Mouse (Mus musculus) MEL (cell line): ENCODE data around the gene Kcna6.

Experiments used
- CHD2 ChIP-seq: IDR thresholded peaks from 2 replicates; pipeline ENCODE4 v1.6.1; 2011; ENCODE audit warnings: low read length, improper control_type of control experiment
- EP300 ChIP-seq, 2 experiments: IDR thresholded peaks; 2 replicates each; pipeline ENCODE4 v1.6.1; 2011; ENCODE audit warnings: improper control_type of control experiment in 2 of 2, low read length in 2 of 2, low read depth in 1 of 2, mild to moderate bottlenecking in 1 of 2
- ETS1 ChIP-seq: IDR thresholded peaks from 2 replicates; pipeline ENCODE4 v1.6.1; 2012; ENCODE audit warnings: low read depth, mild to moderate bottlenecking, inconsistent platforms, low read length, improper control_type of control experiment, moderate library complexity
- GATA1 ChIP-seq: IDR thresholded peaks from 2 replicates; pipeline ENCODE4 v1.6.1; 2011; ENCODE audit warnings: low read depth, low read length, improper control_type of control experiment
- JUND ChIP-seq: IDR thresholded peaks from 2 replicates; pipeline ENCODE4 v1.6.1; 2011; ENCODE audit warnings: low read depth, mild to moderate bottlenecking, improper control_type of control experiment, low read length
- MAX ChIP-seq: IDR thresholded peaks from 2 replicates; pipeline ENCODE4 v1.6.1; 2011; ENCODE audit warnings: low read length, improper control_type of control experiment
- NRF1 ChIP-seq: IDR thresholded peaks from 2 replicates; pipeline ENCODE4 v1.6.1; 2014; ENCODE audit warnings: low read depth, mild to moderate bottlenecking, inconsistent platforms, low read length, improper control_type of control experiment, moderate library complexity; ENCODE audit not compliant: poor library complexity, insufficient read depth, severe bottlenecking
- TAL1 ChIP-seq: IDR thresholded peaks from 2 replicates; pipeline ENCODE4 v1.6.1; 2012; ENCODE audit warnings: mild to moderate bottlenecking, inconsistent platforms, low read length, moderate library complexity, mixed read lengths
- TCF12 ChIP-seq: IDR thresholded peaks from 2 replicates; pipeline ENCODE4 v1.6.1; 2014; ENCODE audit warnings: low read depth, mild to moderate bottlenecking, inconsistent platforms, low read length, improper control_type of control experiment, moderate library complexity
- ZC3H11A ChIP-seq: IDR thresholded peaks from 2 replicates; pipeline ENCODE4 v1.6.1; 2012; ENCODE audit warnings: low read depth, mild to moderate bottlenecking, inconsistent platforms, low read length, improper control_type of control experiment

DNA sequence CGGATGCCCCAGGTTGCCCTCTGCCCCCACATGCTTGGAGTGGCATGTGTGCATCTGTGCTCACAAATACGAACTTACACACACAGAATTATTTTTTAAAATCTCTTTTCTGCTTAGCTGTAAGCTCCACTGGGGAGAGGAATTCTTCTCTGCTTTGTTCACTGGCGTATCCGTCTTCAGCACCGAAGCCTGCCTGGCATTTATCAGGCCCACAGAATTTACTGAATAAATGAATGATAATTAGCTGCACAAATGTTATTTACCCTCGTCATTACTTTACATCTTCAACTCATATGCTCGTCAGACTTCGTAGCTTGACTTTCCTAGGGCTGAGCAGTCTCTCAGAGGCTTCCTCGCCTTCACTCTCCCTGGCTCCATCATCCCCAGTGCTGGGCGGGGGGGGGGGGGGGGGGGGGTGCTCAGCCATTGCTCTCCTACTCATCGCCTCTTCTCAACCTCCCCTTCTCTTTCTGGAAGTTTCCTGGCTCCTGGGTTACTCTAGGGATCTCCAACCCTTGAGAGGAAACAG, 24.2 kb upstream of the Kcna6 start:
- TF ChIP-seq NRF1 (no peak), TAL1 (no peak), ETS1 (no peak), ZC3H11A (no peak), JUND (no peak), TCF12 (no peak), MAX (no peak), EP300 (IDR thresholded peaks at IDR 0.05; ENCODE audit: low read depth in 1 of 2, low read length in 2 of 2) (no peak), CHD2 (no peak), GATA1 (no peak)
